Mouse (Mus musculus): Measurements from ENCODE around the gene Vwa7. TPM values are rescaled to one million over a fixed set of nuclear protein-coding genes. Genes with fewer than 3 reads are reported as not detected.

Vwa7 gene
- polyA plus RNA-seq, 1 experiment from 2014 or later, result 0.36 TPM

- 5% methylated on average over 39 of the region's 48 CpGs for WGBS
- Histone ChIP-seq H3K4me1 (replicated peaks; ENCODE audit: control insufficient read depth, insufficient read depth, low read length) (no peaks in the 10 kb centered on the region; the same call in 1 of the 2 replicates), H3K27ac (ENCODE audit: low read depth, low read length) (peak overlapping the region; percentile 70), H3K4me2 (replicated peaks; ENCODE audit: low read depth, low read length) (peak overlapping the region; percentile 92), H3K9me3 (ENCODE audit: control insufficient read depth, low read length) (no peaks in the 10 kb centered on the region), H3K4me3 (ENCODE audit: low read depth, low read length) (peak overlapping the region; percentile 49), H3K36me3 (ENCODE audit: control insufficient read depth, insufficient read depth, low read length) (no peaks in the 10 kb centered on the region), H3K9ac (ENCODE audit: low read depth, low read length) (peak overlapping the region; percentile 76), H3K27me3 (ENCODE audit: control insufficient read depth, insufficient read depth, low read length) (no peaks in the 10 kb centered on the region)
- peak; percentile 73 for ATAC-seq (ENCODE audit: low FRiP score)
- DNase-seq (ENCODE audit: low spot score), result no peak
Observed at GRCm38 (mm10) chr17:35045807-35046680, 29.7 kb downstream of the Vwa7 start.

- H3K9ac ChIP-seq (ENCODE audit: low read depth, low read length), result peak within 1 kb of the TSS; percentile 76
- ATAC-seq (ENCODE audit: low FRiP score), result peak; percentile 98
- WGBS, result 3% methylated on average over 31 of the region's 33 CpGs
Observed at GRCm38 (mm10) chr17:35046681-35047455, 30.5 kb downstream of the Vwa7 start, which contains the start of gene Msh5. Msh5 (minus strand) TSS chr17:35046745.

GRCm38 (mm10) chr17:35047688-35048087 is 31.3 kb downstream of the Vwa7 start:
- no peak overlapping the region for H3K9ac ChIP-seq (ENCODE audit: low read depth, low read length)
- no peak overlapping the region for H3K27ac ChIP-seq (ENCODE audit: low read depth, low read length)
- no peaks in the 10 kb centered on the region for H3K36me3 ChIP-seq (ENCODE audit: control insufficient read depth, insufficient read depth, low read length)
- peaks cover 4% of the 10 kb centered on the region; the same call in 1 of the 2 replicates for H3K4me1 ChIP-seq (replicated peaks; ENCODE audit: control insufficient read depth, insufficient read depth, low read length)
- ATAC-seq (ENCODE audit: low FRiP score), result no peak
- H3K4me2 ChIP-seq (replicated peaks; ENCODE audit: low read depth, low read length), result no peak overlapping the region
- no peaks in the 10 kb centered on the region for H3K9me3 ChIP-seq (ENCODE audit: control insufficient read depth, low read length)
- no peak for DNase-seq (ENCODE audit: low spot score)
- no peaks in the 10 kb centered on the region for H3K27me3 ChIP-seq (ENCODE audit: control insufficient read depth, insufficient read depth, low read length)
- H3K4me3 ChIP-seq (ENCODE audit: low read depth, low read length), result no peak overlapping the region
- 58% methylated on average over 1 of the region's 1 CpGs for WGBS

More at GRCm38 (mm10) chr17:35046681-35047455, 30.5 kb downstream of the Vwa7 start, which contains the start of gene Msh5:
- Histone ChIP-seq H3K36me3 (ENCODE audit: control insufficient read depth, insufficient read depth, low read length) (no peaks in the 10 kb centered on the region), H3K27ac (ENCODE audit: low read depth, low read length) (peak within 1 kb of the TSS; percentile 70), H3K4me2 (replicated peaks; ENCODE audit: low read depth, low read length) (peak within 1 kb of the TSS; percentile 92), H3K4me3 (ENCODE audit: low read depth, low read length) (peak within 1 kb of the TSS; percentile 49), H3K9me3 (ENCODE audit: control insufficient read depth, low read length) (no peaks in the 10 kb centered on the region), H3K4me1 (replicated peaks; ENCODE audit: control insufficient read depth, insufficient read depth, low read length) (peaks cover 4% of the 10 kb centered on the region; the same call in 1 of the 2 replicates), H3K27me3 (ENCODE audit: control insufficient read depth, insufficient read depth, low read length) (no peaks in the 10 kb centered on the region)
- peak; percentile 100 for DNase-seq (ENCODE audit: low spot score)

GRCm38 (mm10) chr17:35048149-35048931 is 32.0 kb downstream of the Vwa7 start:
- H3K9me3 ChIP-seq (ENCODE audit: control insufficient read depth, low read length), result no peaks in the 10 kb centered on the region
- H3K36me3 ChIP-seq (ENCODE audit: control insufficient read depth, insufficient read depth, low read length), result no peaks in the 10 kb centered on the region
- WGBS, result 44% methylated on average over 11 of the region's 11 CpGs
- ATAC-seq (ENCODE audit: low FRiP score) (no peak), DNase-seq (ENCODE audit: low spot score) (no peak)
- H3K4me3 ChIP-seq (ENCODE audit: low read depth, low read length), result no peak overlapping the region
- H3K9ac ChIP-seq (ENCODE audit: low read depth, low read length), result no peak overlapping the region
- H3K4me1 ChIP-seq (replicated peaks; ENCODE audit: control insufficient read depth, insufficient read depth, low read length), result peaks cover 4% of the 10 kb centered on the region; the same call in 1 of the 2 replicates
- no peaks in the 10 kb centered on the region for H3K27me3 ChIP-seq (ENCODE audit: control insufficient read depth, insufficient read depth, low read length)
- no peak overlapping the region for H3K27ac ChIP-seq (ENCODE audit: low read depth, low read length)
- H3K4me2 ChIP-seq (replicated peaks; ENCODE audit: low read depth, low read length), result no peak overlapping the region

- H3K4me1 ChIP-seq (replicated peaks; ENCODE audit: control insufficient read depth, insufficient read depth, low read length), result peaks cover 4% of the 10 kb centered on the region; the same call in 1 of the 2 replicates
- peak overlapping the region; percentile 95 for H3K27ac ChIP-seq (ENCODE audit: low read depth, low read length)
- no peaks in the 10 kb centered on the region for H3K9me3 ChIP-seq (ENCODE audit: control insufficient read depth, low read length)
- ATAC-seq (ENCODE audit: low FRiP score), result no peak
- H3K36me3 ChIP-seq (ENCODE audit: control insufficient read depth, insufficient read depth, low read length), result 0 out of 2 replicates have a peak, but pooled peaks cover under 1% of the 10 kb centered on the region
- H3K27me3 ChIP-seq (ENCODE audit: control insufficient read depth, insufficient read depth, low read length), result no peaks in the 10 kb centered on the region
- no peak overlapping the region; the same call in 1 of the 2 replicates for H3K4me3 ChIP-seq (ENCODE audit: low read depth, low read length)
- DNase-seq (ENCODE audit: low spot score), result no peak
- no peak overlapping the region; the same call in 1 of the 2 replicates for H3K4me2 ChIP-seq (replicated peaks; ENCODE audit: low read depth, low read length)
- WGBS, result 71% methylated on average over 5 of the region's 5 CpGs
- no peak overlapping the region for H3K9ac ChIP-seq (ENCODE audit: low read depth, low read length)
Observed at GRCm38 (mm10) chr17:35048932-35049440, 32.6 kb downstream of the Vwa7 start.

GRCm38 (mm10) chr17:35049561-35050016 is 33.2 kb downstream of the Vwa7 start, which contains the start of gene Clic1:
Clic1 (plus strand) TSS chr17:35049966.
- ATAC-seq (ENCODE audit: low FRiP score) (no peak), DNase-seq (ENCODE audit: low spot score) (peak; percentile 87)
- WGBS, result 2% methylated on average over 11 of the region's 11 CpGs
- Histone ChIP-seq H3K9me3 (ENCODE audit: control insufficient read depth, low read length) (no peaks in the 10 kb centered on the region), H3K4me2 (replicated peaks; ENCODE audit: low read depth, low read length) (peak within 1 kb of the TSS; percentile 53), H3K4me3 (ENCODE audit: low read depth, low read length) (peak within 1 kb of the TSS; percentile 51), H3K36me3 (ENCODE audit: control insufficient read depth, insufficient read depth, low read length) (0 out of 2 replicates have a peak, but pooled peaks cover 4% of the 10 kb centered on the region), H3K9ac (ENCODE audit: low read depth, low read length) (peak within 1 kb of the TSS; percentile 59), H3K27ac (ENCODE audit: low read depth, low read length) (peak within 1 kb of the TSS; percentile 95), H3K4me1 (replicated peaks; ENCODE audit: control insufficient read depth, insufficient read depth, low read length) (peaks cover 4% of the 10 kb centered on the region; the same call in 1 of the 2 replicates), H3K27me3 (ENCODE audit: control insufficient read depth, insufficient read depth, low read length) (no peaks in the 10 kb centered on the region)

GRCm38 (mm10) chr17:35050126-35050750 is 33.9 kb downstream of the Vwa7 start:
- no peaks in the 10 kb centered on the region for H3K9me3 ChIP-seq (ENCODE audit: control insufficient read depth, low read length)
- peak; percentile 8; the same call in 1 of the 2 replicates for ATAC-seq (ENCODE audit: low FRiP score)
- H3K27ac ChIP-seq (ENCODE audit: low read depth, low read length), result peak overlapping the region; percentile 95
- H3K36me3 ChIP-seq (ENCODE audit: control insufficient read depth, insufficient read depth, low read length), result 0 out of 2 replicates have a peak, but pooled peaks cover 4% of the 10 kb centered on the region
- peak overlapping the region; percentile 51 for H3K4me3 ChIP-seq (ENCODE audit: low read depth, low read length)
- H3K4me1 ChIP-seq (replicated peaks; ENCODE audit: control insufficient read depth, insufficient read depth, low read length), result peaks cover 4% of the 10 kb centered on the region; the same call in 1 of the 2 replicates
- DNase-seq (ENCODE audit: low spot score), result peak; percentile 76
- H3K9ac ChIP-seq (ENCODE audit: low read depth, low read length), result peak overlapping the region; percentile 59
- under 1% methylated on average over 27 of the region's 27 CpGs for WGBS
- no peaks in the 10 kb centered on the region for H3K27me3 ChIP-seq (ENCODE audit: control insufficient read depth, insufficient read depth, low read length)
- peak overlapping the region; percentile 53 for H3K4me2 ChIP-seq (replicated peaks; ENCODE audit: low read depth, low read length)

Data from hindbrain, embryonic 11.5 days (tissue).